ENCODE assay signal across 16 mouse cellular contexts in genomic region chr5:8960534-8960933, GRCm38 (mm10). TPM values are rescaled to one million over a fixed set of nuclear protein-coding genes. Genes with fewer than 3 reads are reported as not detected.
DNase-seq lines count a peak whose midpoint lies in the region; ATAC-seq and TF ChIP-seq lines count a peak whose summit lies in the region.
"Had no signal": no experiment of that assay in that cellular context is flagged by ENCODE, and none has a peak within 500 bp of the region (broad histone marks: within the 10 kb centered on the region; RNA-seq: fewer than 3 reads in every experiment).

No protein-coding gene starts in this region.

- no peaks in the 10 kb centered on the region for H3K27me3 ChIP-seq in embryonic facial prominence, embryonic 11.5 days (ENCODE audit: control insufficient read depth, insufficient read depth, low read length)
- no peaks in the 10 kb centered on the region for H3K27me3 ChIP-seq in embryonic facial prominence, embryonic 10.5 days (replicated peaks; ENCODE audit: low read depth, poor library complexity, severe bottlenecking)
- H3K27me3 ChIP-seq in kidney, embryonic 15.5 days: no peaks in the 10 kb centered on the region
- no peaks in the 10 kb centered on the region for H3K27me3 ChIP-seq in intestine, postnatal 0 days (replicated peaks; ENCODE audit: control insufficient read depth, insufficient read depth, low read length)
- no peaks in the 10 kb centered on the region for H3K27me3 ChIP-seq in stomach, embryonic 14.5 days (ENCODE audit: control insufficient read depth, insufficient read depth, low read length)
- H3K27me3 ChIP-seq: embryonic facial prominence, embryonic 13.5 days; forebrain, embryonic 12.5 days; limb, embryonic 15.5 days had no signal

- H3K4me3 ChIP-seq in embryonic facial prominence, embryonic 11.5 days (ENCODE audit: low read depth, low read length): no peak overlapping the region
- H3K4me3 ChIP-seq in embryonic facial prominence, embryonic 10.5 days: no peak overlapping the region
- no peak overlapping the region for H3K4me3 ChIP-seq in kidney, embryonic 15.5 days (replicated peaks)
- H3K4me3 ChIP-seq in intestine, postnatal 0 days (ENCODE audit: low read depth, low read length): no peak overlapping the region
- H3K4me3 ChIP-seq in stomach, embryonic 14.5 days (ENCODE audit: low read depth, low read length): no peak overlapping the region
- H3K4me3 ChIP-seq: embryonic facial prominence, embryonic 13.5 days; forebrain, embryonic 12.5 days; limb, embryonic 15.5 days had no signal

- WGBS in embryonic facial prominence, embryonic 11.5 days: 81% methylated on average over 4 of the region's 4 CpGs
- 84% methylated on average over 4 of the region's 4 CpGs for WGBS in embryonic facial prominence, embryonic 10.5 days
- 88% methylated on average over 4 of the region's 4 CpGs for WGBS in kidney, embryonic 15.5 days
- 76% methylated on average over 4 of the region's 4 CpGs for WGBS in intestine, postnatal 0 days
- WGBS in stomach, embryonic 14.5 days: 81% methylated on average over 4 of the region's 4 CpGs

- H3K4me2 ChIP-seq in embryonic facial prominence, embryonic 11.5 days (ENCODE audit: low read depth, low read length): no peak overlapping the region
- H3K4me2 ChIP-seq in kidney, embryonic 15.5 days: no peak overlapping the region
- H3K4me2 ChIP-seq in intestine, postnatal 0 days (replicated peaks; ENCODE audit: low read depth): no peak overlapping the region
- H3K4me2 ChIP-seq in stomach, embryonic 14.5 days (replicated peaks; ENCODE audit: low read depth, low read length): no peak overlapping the region
- H3K4me2 ChIP-seq: embryonic facial prominence, embryonic 13.5 days; forebrain, embryonic 12.5 days; limb, embryonic 15.5 days had no signal

- no peak overlapping the region for H3K9ac ChIP-seq in embryonic facial prominence, embryonic 11.5 days (replicated peaks; ENCODE audit: low read length)
- no peak overlapping the region for H3K9ac ChIP-seq in kidney, embryonic 15.5 days
- no peak overlapping the region for H3K9ac ChIP-seq in intestine, postnatal 0 days (ENCODE audit: low read depth, low read length)
- no peak overlapping the region for H3K9ac ChIP-seq in stomach, embryonic 14.5 days (replicated peaks; ENCODE audit: low read depth, low read length)
- H3K9ac ChIP-seq: embryonic facial prominence, embryonic 13.5 days; forebrain, embryonic 12.5 days; limb, embryonic 15.5 days had no signal

- no peaks in the 10 kb centered on the region for H3K4me1 ChIP-seq in embryonic facial prominence, embryonic 11.5 days (ENCODE audit: control insufficient read depth, insufficient read depth, low read length)
- no peaks in the 10 kb centered on the region for H3K4me1 ChIP-seq in embryonic facial prominence, embryonic 10.5 days
- no peaks in the 10 kb centered on the region for H3K4me1 ChIP-seq in kidney, embryonic 15.5 days
- H3K4me1 ChIP-seq in intestine, postnatal 0 days (replicated peaks; ENCODE audit: control insufficient read depth, insufficient read depth, low read length): no peaks in the 10 kb centered on the region
- H3K4me1 ChIP-seq in stomach, embryonic 14.5 days (ENCODE audit: control insufficient read depth, insufficient read depth, low read length): no peaks in the 10 kb centered on the region
- H3K4me1 ChIP-seq: embryonic facial prominence, embryonic 13.5 days; forebrain, embryonic 12.5 days; limb, embryonic 15.5 days had no signal

- H3K36me3 ChIP-seq in embryonic facial prominence, embryonic 11.5 days (replicated peaks; ENCODE audit: control insufficient read depth, insufficient read depth, low read depth, low read length): no peaks in the 10 kb centered on the region
- H3K36me3 ChIP-seq in embryonic facial prominence, embryonic 10.5 days (replicated peaks): peaks cover 23% of the 10 kb centered on the region
- H3K36me3 ChIP-seq in kidney, embryonic 15.5 days: peaks cover 21% of the 10 kb centered on the region
- peaks cover 13% of the 10 kb centered on the region for H3K36me3 ChIP-seq in intestine, postnatal 0 days (ENCODE audit: control insufficient read depth, insufficient read depth)
- peaks cover 4% of the 10 kb centered on the region for H3K36me3 ChIP-seq in stomach, embryonic 14.5 days (ENCODE audit: control insufficient read depth, insufficient read depth, low read length)

- peak; percentile 48; the same call in 1 of the 2 replicates for ATAC-seq in embryonic facial prominence, embryonic 11.5 days (replicated peaks; ENCODE audit: insufficient number of reproducible peaks, low FRiP score, low TSS enrichment, low read depth)
- ATAC-seq in kidney, embryonic 15.5 days (replicated peaks; ENCODE audit: low FRiP score): peak; percentile 60; the same call in 1 of the 2 replicates
- peak; percentile 28 for ATAC-seq in intestine, postnatal 0 days
- ATAC-seq in stomach, embryonic 14.5 days (ENCODE audit: insufficient number of reproducible peaks, insufficient read depth, low FRiP score, low read depth): peak; percentile 42; the same call in 1 of the 2 replicates
- ATAC-seq in granulocyte monocyte progenitor cell, adult 5-6 weeks (replicated peaks; ENCODE audit: poor library complexity, severe bottlenecking): no peak

- no peak for DNase-seq in embryonic facial prominence, embryonic 11.5 days (ENCODE audit: low spot score)
- DNase-seq in embryonic facial prominence, embryonic 10.5 days (ENCODE audit: low spot score): no peak
- no peak for DNase-seq in kidney, adult 11 months
- no peak for DNase-seq in layer of hippocampus, adult 9-10 months (ENCODE audit: low spot score)
- DNase-seq: cerebellum, adult 11 months; heart, adult 18-20 months; kidney, postnatal 10 days; lung, postnatal 10 days; thymus, postnatal 25 days had no signal

- TF ChIP-seq CTCF in intestine, postnatal 0 days (IDR thresholded peaks at IDR 0.05; ENCODE audit: low read depth): no peak

- H3K9me3 ChIP-seq in embryonic facial prominence, embryonic 11.5 days (replicated peaks; ENCODE audit: control insufficient read depth, low read length): no peaks in the 10 kb centered on the region
- H3K9me3 ChIP-seq in embryonic facial prominence, embryonic 10.5 days: no peaks in the 10 kb centered on the region
- no peaks in the 10 kb centered on the region for H3K9me3 ChIP-seq in kidney, embryonic 15.5 days (replicated peaks)
- H3K9me3 ChIP-seq in intestine, postnatal 0 days (ENCODE audit: control insufficient read depth): no peaks in the 10 kb centered on the region
- no peaks in the 10 kb centered on the region for H3K9me3 ChIP-seq in stomach, embryonic 14.5 days (ENCODE audit: control insufficient read depth, low read depth, low read length)
- H3K9me3 ChIP-seq: embryonic facial prominence, embryonic 13.5 days; forebrain, embryonic 12.5 days; limb, embryonic 15.5 days had no signal

- H3K27ac ChIP-seq in embryonic facial prominence, embryonic 11.5 days (replicated peaks; ENCODE audit: low read depth, low read length): no peak overlapping the region
- no peak overlapping the region for H3K27ac ChIP-seq in embryonic facial prominence, embryonic 10.5 days (replicated peaks)
- no peak overlapping the region for H3K27ac ChIP-seq in kidney, embryonic 15.5 days
- H3K27ac ChIP-seq in intestine, postnatal 0 days (ENCODE audit: low read depth, low read length): no peak overlapping the region
- H3K27ac ChIP-seq in stomach, embryonic 14.5 days (ENCODE audit: low read length): no peak overlapping the region
- H3K27ac ChIP-seq: embryonic facial prominence, embryonic 13.5 days; forebrain, embryonic 12.5 days; limb, embryonic 15.5 days had no signal

RNA-seq across cellular contexts. Expression of gene Crot, which starts 36.6 kb away (rescaled TPM):
- polyA plus RNA-seq in embryonic facial prominence, embryonic 11.5 days (2014; fragmentation: Nextera tagmentation; extraction: Ambion mirVana): 50.1 and 51.8 TPM in 2 replicates
- polyA plus RNA-seq in embryonic facial prominence, embryonic 10.5 days (2016; fragmentation: Nextera tagmentation; extraction: Ambion mirVana): 36.5 and 37.2 TPM in 2 replicates
- 47.9 and 48.5 TPM in 2 replicates for polyA plus RNA-seq in kidney, embryonic 15.5 days (2015; fragmentation: Nextera tagmentation; extraction: Ambion mirVana)
- 133 and 135 TPM in 2 replicates for polyA plus RNA-seq in intestine, postnatal 0 days (2015; fragmentation: Nextera tagmentation; extraction: Ambion mirVana)
- polyA plus RNA-seq in stomach, embryonic 14.5 days (2014; fragmentation: Nextera tagmentation; extraction: Ambion mirVana): 55.2 and 60.1 TPM in 2 replicates
- total RNA-seq in granulocyte monocyte progenitor cell, adult 5-6 weeks (2014; fragmentation: Nextera tagmentation): 20.0 and 25.7 TPM in 2 replicates
- total RNA-seq in granulocyte monocyte progenitor cell, adult 5-6 weeks (2017): 45.0 and 51.7 TPM in 2 replicates
